Mouse (Mus musculus) frontal cortex, postnatal 25 days (tissue): ENCODE results near the gene Rcn3.
A peak's percentile ranks its signal among the peaks of the same experiment; 100 is the strongest.
"Not testable (repeated sequence)": the region's sequence is repeated elsewhere in the genome, so short reads cannot be mapped to it uniquely, and the experiment has no call there.

Experiments used
- DNase-seq, 2 experiments: peaks; one replicate each; pipeline ENCODE4 v3.0.0; 2022; ENCODE audit warnings: low spot score in 2 of 2

Gene Rcn3

DNA sequence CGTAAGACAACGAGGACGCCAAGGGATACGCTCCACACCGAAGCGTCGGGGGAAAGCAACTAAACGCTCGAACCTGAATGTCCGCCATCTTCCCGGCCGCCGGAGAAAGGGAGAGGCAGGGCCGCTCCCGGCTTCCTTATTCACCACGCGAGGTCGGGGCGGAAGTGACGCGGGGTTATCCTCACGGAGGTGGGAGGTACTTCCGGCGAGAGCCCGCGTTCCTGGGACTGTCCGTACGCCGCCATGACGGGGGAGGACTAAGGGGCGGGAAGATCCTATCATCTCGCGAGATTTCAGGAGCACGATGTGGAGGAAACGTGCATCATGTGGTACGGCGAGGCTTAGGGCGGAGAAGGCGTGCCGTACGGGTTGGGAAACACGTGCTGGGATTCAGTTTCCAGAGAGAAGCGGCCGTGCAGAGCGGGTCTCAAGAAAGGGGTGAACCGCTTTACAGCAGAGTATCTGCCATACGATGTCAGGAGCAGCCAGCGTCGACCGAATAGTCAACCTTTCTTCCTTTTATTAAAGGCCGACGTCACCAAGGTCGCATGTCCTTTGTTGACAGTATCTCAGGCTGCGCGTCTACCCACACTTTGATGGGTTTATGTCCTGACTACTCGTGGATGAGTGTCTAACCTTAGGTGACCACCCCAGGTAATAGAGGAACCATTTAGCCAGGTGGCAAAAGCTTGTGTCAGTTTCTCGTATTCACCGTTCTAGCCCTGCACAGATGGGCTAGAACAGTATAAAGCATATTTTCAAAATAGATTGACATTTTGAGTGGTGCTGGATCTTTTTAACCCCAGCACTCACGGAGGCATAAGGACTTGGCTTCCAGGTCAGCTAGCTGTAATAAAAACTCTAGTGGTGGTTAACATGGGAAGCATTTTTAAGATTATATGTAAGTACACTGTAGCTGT lies 32.5 kb upstream of the Rcn3 start, which contains the start of gene Rps11:
Gene Rps11 (minus strand): TSS at position 216 of the 920 bp plus-strand sequence.
- DNase-seq, result peak; percentile 94 to 97

DNA sequence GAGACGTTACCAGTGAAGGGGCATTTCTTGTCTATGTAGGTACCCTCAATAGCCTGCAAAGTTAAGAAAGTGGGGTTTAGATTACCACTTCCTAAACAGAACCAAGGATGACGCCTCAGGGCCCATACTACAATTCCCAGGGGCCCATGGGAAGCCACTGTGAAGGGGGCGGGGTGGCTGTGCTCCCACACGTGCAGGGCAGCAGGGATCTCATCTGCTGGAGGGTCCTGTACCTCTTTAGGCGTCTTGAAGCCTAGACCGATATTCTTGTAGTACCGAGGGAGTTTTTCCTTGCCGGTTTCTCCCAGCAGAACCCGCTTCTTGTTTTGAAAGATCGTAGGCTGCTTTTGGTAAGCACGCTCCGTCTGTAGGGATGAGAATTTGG lies 31.2 kb upstream of the Rcn3 start:
- no peak for DNase-seq

DNA sequence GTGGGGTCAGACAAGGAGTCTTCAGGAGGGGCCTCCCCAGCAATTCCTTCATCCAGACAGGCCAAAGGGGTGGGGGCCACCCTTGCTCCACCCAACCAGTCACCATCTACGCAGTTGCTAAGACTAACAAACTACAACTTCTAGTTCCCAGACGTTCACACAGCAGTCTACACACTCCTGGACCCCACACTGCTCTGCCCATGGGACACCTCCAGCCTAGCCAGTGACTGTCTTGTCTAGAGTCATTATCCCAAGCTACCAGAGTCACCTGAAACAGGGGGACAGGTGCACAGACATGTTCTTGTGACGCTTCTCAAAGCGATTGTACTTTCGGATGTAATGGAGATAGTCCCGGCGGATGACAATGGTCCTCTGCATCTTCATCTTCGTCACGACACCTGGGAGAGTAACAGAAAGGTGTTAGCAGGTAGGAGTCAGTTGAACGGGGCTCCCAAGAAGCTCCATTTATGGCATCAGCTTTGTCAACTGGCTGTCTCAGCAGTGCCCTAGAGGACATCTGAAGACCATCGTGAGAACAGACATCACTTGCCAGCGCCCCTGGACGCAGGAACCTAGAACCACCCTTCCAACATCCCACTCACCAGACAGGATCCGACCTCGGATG lies 30.7 kb upstream of the Rcn3 start:
- no peak for DNase-seq

DNA sequence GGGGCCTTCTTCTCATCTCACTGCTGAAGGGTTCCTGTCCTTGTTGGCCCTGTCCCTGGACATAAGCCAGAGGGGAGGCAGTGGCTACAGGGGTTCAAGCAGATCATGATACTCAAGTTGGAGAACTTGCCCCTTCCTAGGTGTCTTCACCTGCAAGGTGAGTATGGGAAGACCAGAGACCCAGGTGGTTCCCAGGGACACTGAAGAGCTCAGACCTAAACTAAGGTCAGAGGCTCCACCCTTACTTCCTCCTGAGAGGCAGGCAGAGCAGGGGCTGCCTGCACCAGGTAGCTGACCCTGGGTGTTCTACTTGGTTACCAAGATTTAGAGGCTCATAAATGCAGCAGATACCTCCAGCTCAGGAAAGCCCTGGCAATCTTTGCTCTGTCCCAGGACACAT lies 29.9 kb upstream of the Rcn3 start:
- no peak for DNase-seq

DNA sequence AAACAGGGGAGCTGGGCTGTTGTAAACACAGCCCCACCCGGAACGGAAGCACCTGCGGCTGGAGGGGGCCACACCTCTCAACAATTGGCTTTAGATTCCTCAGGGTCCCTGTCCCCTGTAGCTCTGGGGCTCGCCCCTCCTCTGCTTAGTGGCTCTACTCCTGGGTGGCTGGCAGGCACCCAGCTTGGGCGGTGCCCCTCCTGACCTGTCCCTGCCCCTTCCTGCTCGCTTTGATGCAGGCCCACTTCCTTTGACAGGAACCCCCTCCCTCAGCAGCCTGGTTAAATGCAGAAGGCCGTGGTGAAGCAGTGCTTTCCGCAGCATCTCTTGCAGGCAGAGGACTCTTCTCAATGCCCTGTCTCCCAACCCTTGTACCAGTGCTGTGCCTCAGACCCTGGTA lies 29.4 kb upstream of the Rcn3 start:
- DNase-seq, result no peak

DNA sequence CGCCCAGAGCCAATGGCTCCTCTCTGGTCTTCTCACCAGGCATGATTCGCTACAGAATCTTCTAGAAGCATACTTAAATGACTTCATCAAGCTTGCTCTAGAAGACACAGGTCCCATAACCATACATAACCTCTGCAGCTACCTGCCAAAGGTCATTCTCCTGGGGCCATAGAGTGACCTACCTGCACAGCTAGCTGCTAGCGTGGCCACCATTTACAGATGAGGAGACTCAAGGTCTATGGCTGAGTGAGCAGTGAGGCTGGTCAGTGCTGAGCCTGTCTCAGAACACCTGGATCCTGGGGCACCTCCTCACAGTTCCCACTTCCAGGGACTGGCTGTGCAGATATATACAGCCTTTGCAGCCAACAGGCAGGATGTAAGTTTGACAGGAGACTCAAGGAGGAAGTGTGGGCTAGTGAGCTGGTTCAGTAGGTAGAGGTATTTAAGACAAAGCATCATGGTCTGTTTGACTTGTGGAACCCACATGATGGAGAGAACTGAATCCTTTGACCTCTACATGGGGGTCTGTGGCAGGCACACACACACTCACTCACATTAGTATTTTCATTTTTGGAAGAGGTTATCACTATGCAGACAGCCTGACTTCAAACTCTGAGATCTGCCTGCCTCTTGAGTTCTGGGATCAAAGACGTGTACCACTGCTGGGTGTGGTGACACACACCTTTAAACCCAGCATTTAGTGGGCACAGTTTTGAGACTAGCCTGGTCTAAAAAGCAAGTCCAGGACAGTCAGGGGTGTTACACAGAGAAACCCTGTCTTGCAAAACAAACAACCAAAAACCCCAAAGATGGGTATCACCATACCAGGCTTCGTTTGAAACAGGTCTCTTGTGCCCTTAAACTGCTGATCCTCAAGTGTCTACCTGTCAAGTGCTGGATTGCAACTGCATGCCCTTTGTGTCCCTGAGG lies 28.0 kb upstream of the Rcn3 start:
- DNase-seq, result no peak

DNA sequence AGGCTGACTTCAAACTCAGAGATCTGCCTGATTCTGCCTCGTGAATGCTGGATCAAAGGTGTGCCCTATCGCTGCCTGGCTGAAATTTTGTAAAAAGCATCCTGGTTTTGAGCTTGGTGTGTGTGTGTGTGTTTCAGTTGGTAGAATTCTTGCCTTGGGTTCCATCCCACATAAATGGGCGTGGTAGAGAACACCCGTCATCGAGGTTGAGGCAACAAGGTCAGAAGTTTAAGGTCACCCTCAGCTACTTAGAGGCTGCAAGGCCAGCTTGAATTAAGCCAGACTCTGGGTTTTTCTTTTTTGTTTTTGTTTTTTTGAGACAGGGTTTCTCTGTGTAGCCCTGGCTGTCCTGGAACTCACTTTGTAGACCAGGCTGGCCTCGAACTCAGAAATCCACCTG lies 26.3 kb upstream of the Rcn3 start:
- no peak for DNase-seq

DNA sequence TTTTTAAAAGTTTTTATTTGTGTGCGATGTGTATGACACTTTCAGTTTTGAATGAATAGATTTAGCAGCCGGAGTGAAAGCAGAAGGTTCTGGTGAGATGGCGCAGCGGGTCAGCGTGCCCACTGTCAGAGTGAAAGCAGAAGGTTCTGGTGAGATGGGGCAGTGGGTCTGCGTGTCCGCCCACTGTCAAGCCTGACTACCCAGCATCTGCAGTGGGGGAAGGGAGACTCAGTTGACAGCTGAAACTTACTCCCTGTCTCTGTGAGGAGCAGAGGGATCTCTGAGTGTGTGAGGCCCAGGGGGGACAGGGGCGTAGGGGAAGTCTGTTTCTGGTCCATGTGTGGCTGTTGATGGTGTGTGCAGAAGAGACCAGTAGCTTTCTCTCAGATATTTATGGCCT lies 25.5 kb upstream of the Rcn3 start:
- DNase-seq, result no peak

DNA sequence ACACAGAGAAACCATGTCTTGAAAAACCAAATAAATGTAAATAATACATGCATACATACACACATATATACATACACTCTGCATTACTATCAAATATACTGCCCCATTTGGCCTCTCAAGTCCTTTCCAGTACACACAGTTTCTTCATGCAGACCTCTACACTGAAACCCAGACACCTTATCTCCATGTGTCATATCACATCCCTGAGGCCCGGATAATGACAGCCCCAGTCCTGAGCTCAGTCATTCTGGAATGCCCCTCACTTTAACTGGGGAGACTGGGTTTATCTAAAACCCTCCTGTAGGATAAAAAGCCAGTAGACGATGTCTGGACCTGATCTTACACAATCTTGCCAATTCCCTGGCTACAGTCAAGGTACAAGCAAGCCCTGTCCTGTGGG lies 21.5 kb upstream of the Rcn3 start:
- no peak for DNase-seq

DNA sequence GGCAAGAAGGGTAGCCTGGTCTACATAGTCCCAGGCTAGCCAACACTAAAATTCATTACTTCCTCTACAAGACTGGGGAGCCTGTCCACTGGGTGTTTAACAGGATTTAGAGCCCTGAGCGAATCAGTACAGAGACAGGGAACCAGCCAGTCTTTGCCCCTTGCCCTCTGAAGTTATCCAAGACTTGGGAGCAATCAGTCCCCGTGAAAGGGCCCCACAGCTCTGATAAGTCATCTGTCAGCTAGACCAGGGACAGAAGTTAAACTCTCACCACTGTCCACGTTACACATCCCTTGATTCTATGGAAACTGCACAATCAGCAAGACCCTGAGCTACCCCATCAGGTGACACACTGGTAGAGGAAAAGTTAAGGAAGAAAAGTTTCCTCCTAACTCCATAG lies 20.5 kb upstream of the Rcn3 start:
- no peak for DNase-seq

DNA sequence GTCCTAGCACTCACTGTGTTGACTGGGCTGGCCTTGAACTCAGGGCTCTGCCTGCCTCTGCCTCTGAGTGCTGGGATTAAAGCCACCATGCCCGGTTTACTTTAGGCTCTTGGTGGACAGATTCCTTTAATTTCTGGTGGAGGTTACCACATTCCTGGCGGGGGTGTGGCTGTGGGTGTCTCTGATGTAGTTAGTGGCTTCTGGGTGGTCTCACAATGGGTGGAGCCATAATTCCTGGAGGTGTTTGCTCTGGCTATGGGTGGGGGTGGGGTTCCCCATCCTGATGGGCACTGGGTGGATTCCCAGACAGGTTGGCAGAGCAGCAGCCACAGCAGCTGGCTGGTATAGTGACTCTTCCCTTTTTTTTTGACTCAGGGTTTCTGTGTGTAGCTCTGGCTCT lies 19.9 kb upstream of the Rcn3 start:
- no peak for DNase-seq

DNA sequence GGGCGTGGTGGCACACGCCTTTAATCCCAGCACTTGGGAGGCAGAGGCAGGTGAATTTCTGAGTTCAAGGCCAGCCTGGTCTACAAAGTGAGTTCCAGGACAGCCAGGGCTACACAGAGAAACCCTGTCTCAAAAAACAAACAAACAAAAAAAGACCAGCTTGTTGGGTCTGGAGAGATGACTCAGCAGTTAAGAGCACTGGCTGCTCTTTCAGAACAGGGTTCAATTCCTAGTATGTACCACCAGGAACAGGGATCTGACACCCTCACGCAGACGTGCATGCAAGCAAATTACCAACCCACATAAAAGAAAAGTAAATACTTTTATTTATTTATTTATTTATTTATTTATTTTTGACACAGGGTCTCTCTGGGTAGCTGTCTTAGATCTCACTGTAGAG lies 18.1 kb upstream of the Rcn3 start:
- not testable (repeated sequence) for DNase-seq

DNA sequence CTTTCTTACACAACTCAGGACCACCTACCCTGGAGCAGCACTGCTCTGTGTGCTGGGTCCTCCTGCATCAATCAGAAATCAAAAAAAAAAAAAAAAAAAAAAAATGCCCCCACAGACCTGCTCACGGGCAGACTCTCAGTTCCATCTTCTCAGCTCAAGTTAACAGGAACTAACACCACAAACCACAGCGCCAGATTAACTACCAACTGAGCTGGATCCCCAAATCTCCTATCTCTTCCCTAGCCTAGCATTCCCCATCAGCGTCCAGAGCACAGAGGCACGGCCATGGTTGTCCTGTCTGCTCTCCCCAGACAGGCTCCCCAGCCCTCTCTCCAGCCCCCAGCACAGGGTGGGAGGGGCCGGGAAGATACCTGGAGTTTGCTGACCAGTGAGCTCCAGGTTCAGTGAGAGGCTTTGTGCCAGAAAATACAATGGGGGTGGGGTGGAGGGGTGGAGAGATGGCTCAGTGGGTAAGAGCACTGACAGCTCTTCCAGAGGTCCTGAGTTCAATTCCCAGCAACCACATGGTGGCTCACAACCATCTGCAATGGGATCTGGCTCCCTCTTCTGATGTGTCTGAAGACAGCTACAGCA lies 15.1 kb upstream of the Rcn3 start:
- DNase-seq, result no peak

DNA sequence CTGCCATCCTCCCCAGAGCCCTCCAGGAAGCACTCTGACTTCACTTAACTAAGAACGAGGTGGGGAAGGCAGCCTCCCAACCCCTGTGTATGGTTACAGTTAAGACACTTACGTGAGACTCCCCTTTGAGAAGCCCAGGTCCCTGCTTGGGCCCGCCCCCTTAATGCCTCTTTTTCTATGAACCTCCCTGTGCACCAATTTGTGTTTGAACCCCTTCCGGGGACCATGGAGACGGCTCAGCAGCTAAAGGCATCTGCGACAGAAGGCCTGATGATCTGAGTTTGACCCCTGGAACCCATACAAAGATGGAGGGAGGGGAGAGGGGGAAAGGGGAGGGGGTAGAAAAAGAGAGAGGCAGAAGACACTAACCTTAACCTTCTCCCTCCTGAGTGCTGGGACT lies 14.4 kb upstream of the Rcn3 start:
- DNase-seq, result no peak

DNA sequence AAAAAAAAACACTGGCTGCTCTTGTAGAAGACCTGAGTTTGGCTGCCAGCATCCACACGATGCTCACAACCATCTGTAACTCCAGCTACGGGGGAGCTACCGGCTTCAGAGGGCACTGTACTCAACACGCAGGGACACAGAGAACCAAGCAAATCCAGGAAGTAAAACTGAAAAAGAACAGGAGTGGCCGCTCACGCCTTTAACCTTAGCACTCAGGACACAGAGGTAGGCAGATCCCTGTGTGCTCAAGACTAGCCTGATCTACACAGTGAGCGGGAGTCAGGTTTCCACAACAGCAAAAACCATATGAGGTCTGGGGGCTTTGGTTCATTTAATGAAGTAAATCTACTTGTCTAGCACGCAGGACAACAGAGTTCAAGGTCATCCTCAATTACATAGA lies 13.5 kb upstream of the Rcn3 start:
- no peak for DNase-seq

DNA sequence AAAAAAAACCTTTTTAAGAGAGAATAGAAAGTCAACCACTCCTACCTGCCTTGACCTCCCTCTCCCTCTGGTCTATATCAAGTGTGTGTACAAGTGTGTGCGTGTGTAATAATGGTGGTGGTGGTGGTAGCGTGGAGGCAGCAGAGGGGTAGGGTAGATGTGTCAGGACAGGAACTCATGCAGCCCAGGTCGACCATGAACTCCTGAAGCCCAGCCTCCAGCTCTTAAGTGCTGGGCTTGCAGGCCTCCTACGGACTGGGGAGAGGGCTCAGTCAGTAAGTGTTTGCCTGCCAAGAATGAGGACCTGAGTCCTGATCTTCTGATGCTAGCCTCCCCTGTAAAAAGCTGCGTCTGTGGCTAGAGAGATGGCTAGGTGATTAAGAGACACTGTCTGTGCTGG lies 12.9 kb upstream of the Rcn3 start:
- no peak for DNase-seq

DNA sequence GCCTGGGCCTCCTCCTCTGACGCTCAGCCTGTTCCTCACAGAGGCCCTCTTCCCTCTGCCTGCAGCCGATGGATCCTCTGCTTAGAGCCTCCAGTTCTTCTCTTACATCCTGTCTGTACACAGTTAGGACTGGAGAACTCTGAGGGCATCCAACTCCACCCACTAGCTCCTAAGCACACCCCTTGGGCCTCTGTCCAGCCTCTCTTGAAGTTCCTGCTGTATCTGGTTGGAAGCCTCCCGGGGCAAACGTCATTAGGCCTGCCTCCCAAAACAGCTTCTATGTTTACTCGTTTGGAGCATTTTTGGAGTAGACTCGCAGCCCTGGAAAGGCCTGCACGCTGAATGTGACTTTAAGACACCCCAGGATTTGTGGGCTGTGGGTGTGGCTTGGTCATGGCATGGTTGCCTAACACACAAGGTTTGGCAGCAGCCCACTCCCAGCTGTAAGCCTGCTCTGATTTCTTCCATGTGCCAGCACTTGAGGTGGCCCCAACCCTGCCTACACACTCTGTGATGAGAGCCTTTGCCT lies 11.7 kb upstream of the Rcn3 start, which contains the start of gene Fcgrt:
Gene Fcgrt (minus strand): TSS at position 200 of the 529 bp plus-strand sequence.
- DNase-seq, result no peak

DNA sequence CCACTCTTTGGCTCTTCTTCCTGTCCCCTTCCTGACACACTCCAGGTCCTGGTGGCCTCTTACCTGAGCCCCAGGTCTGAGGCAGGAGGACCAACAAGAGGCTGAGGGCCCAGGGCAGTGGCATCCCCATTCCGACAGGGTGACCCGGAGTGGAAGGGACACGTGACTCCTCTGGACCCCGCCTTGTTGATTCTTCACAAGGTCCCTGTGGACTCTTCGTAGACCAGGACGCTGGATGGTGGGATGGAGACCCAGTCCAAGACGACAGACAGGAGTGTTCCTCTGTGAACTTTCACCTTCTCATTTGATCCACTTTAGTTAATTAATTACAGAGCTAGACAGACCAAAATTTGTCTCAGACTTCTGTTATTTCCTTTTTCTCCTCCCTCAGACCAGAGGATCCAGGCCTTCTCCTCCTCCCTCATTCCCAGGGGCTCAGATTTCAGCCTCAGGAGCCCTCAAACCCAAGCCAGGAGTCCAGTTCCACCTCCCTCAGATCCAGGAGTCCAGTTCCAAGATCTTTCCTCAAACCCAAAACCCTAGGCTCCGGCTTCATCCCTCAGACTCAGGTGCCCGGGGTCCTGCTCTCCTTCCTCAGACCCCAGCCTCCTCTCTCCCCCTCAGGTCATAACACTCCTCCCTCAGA lies 11.0 kb upstream of the Rcn3 start:
- no peak for DNase-seq

DNA sequence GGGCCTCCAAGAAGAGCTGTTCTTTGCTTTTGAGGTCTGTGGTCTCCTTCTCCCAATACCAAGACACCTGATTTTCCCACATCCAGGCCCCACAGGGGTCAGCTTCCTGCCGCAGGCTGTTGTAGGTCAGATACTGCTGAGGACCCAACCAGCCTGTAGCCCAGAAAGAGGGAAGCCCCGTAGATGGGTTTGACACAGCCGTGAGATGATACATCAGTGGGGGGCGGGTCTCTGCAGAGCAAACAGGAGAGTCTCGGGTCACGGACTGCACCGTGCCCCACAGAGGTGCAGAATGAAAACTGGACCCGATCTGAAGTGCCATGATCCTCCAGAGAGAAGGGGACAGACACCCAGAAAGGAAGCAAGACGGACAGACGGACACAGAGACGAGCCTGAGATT lies 10.4 kb upstream of the Rcn3 start:
- DNase-seq, result no peak

DNA sequence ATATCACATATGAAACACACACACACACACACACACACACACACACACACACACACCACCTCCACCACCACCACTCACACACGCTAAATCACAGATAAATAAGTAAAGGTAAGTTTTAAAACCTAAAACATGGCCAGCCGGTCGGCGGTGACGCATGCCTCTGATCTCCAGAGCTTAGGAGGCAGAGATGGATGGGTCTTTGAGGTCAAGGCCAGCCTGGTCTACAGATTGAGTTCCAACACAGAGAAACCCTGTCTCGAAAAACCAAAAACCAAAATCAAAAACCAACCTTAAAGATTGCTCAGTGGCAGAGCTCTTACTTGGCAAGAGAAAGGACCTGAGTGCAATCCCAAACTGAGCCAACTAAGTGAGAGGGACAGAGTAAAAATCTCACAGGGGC lies 8.0 kb upstream of the Rcn3 start:
- DNase-seq, result no peak
